Mouse (Mus musculus) myocyte (in vitro differentiated cells): ENCODE measurements around the gene Xrcc1.

Source experiments
- CEBPB ChIP-seq: IDR thresholded peaks from 2 replicates; pipeline ENCODE4 v1.6.1; 2011; ENCODE audit warnings: mild to moderate bottlenecking, moderate library complexity; ENCODE audit not compliant: poor library complexity, insufficient read depth, severe bottlenecking
- E2F4 ChIP-seq: IDR thresholded peaks from one replicate; pipeline ENCODE4 v1.6.1; 2011; ENCODE audit warnings: mild to moderate bottlenecking, control low read depth, moderate library complexity; ENCODE audit not compliant: insufficient read depth
- MAX ChIP-seq: IDR thresholded peaks from one replicate; pipeline ENCODE4 v1.6.1; 2011; ENCODE audit warnings: low read depth, mild to moderate bottlenecking, control low read depth
- MYOD1 ChIP-seq, 3 experiments: IDR thresholded peaks; one replicate each; pipeline ENCODE4 v1.6.1; 2011; ENCODE audit warnings: control low read depth in 2 of 3, low read depth in 2 of 3, mild to moderate bottlenecking in 2 of 3, moderate library complexity in 1 of 3; ENCODE audit not compliant: insufficient read length in 2 of 3, control insufficient read depth in 1 of 3
- MYOG ChIP-seq, 3 experiments: IDR thresholded peaks; one replicate each; pipeline ENCODE4 v1.6.1; 2011; ENCODE audit warnings: control low read depth in 2 of 3, low read depth in 2 of 3, mild to moderate bottlenecking in 2 of 3; ENCODE audit not compliant: insufficient read length in 2 of 3, control insufficient read depth in 1 of 3, insufficient read depth in 1 of 3
- POLR2A ChIP-seq: IDR thresholded peaks from one replicate; pipeline ENCODE4 v1.6.1; 2011; ENCODE audit warnings: low read depth, mild to moderate bottlenecking, control low read depth, moderate library complexity; ENCODE audit not compliant: insufficient read length
- POLR2AphosphoS2 ChIP-seq: IDR thresholded peaks from one replicate; pipeline ENCODE4 v1.6.1; 2011; ENCODE audit warnings: low read depth, control low read depth; ENCODE audit not compliant: insufficient read length
- REST ChIP-seq: IDR thresholded peaks from one replicate; pipeline ENCODE4 v1.6.1; 2011; ENCODE audit warnings: mild to moderate bottlenecking, control low read depth, moderate library complexity; ENCODE audit not compliant: insufficient read depth, insufficient read length
- SRF ChIP-seq: IDR thresholded peaks from one replicate; pipeline ENCODE4 v1.6.1; 2011; ENCODE audit warnings: low read depth; ENCODE audit not compliant: control insufficient read depth, insufficient read length
- TCF12 ChIP-seq: IDR thresholded peaks from one replicate; pipeline ENCODE4 v1.6.1; 2011; ENCODE audit warnings: mild to moderate bottlenecking, control low read depth; ENCODE audit not compliant: poor library complexity, insufficient read depth, severe bottlenecking
- TCF3 ChIP-seq: IDR thresholded peaks from one replicate; pipeline ENCODE4 v1.6.1; 2011; ENCODE audit warnings: low read depth, control low read depth; ENCODE audit not compliant: insufficient read length
- USF1 ChIP-seq: IDR thresholded peaks from one replicate; pipeline ENCODE4 v1.6.1; 2011; ENCODE audit warnings: low read depth, mild to moderate bottlenecking, control low read depth, moderate library complexity

DNA sequence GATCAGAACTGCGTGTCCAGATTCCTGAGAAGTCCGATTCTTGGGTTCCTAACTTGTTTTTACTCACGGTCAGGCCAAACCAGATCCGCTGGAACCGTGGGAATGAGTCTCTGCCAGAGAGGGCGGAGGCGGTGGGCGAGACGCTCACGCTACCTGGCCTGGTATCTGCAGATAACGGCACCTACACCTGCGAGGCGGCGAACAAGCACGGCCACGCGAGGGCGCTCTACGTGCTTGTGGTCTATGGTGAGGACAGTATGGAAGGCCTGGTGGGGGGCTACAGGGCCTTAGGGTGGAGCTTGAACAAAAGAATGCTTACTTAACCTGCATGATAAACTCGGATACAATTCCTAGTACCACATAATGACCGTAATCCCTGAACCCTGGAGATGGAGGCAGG is 44.6 kb upstream of the Xrcc1 start:
- TF ChIP-seq POLR2A (no peak), MYOD1 (IDR thresholded peaks at IDR 0.05; ENCODE audit: control insufficient read depth in 1 of 3, insufficient read length in 2 of 3, low read depth in 2 of 3) (no peak), USF1 (no peak), TCF3 (no peak), MAX (no peak), REST (no peak), E2F4 (no peak), POLR2AphosphoS2 (no peak), CEBPB (no peak), TCF12 (no peak), MYOG (IDR thresholded peaks at IDR 0.05; ENCODE audit: control insufficient read depth in 1 of 3, insufficient read depth in 1 of 3, insufficient read length in 2 of 3, low read depth in 2 of 3) (no peak), SRF (no peak)
